Mouse (Mus musculus) heart, adult 11 months (tissue): Measurements from ENCODE around the gene Tut1.

Experiments
- DNase-seq: peaks from one replicate; pipeline ENCODE4 v3.0.0; 2022

Tut1 gene

DNA sequence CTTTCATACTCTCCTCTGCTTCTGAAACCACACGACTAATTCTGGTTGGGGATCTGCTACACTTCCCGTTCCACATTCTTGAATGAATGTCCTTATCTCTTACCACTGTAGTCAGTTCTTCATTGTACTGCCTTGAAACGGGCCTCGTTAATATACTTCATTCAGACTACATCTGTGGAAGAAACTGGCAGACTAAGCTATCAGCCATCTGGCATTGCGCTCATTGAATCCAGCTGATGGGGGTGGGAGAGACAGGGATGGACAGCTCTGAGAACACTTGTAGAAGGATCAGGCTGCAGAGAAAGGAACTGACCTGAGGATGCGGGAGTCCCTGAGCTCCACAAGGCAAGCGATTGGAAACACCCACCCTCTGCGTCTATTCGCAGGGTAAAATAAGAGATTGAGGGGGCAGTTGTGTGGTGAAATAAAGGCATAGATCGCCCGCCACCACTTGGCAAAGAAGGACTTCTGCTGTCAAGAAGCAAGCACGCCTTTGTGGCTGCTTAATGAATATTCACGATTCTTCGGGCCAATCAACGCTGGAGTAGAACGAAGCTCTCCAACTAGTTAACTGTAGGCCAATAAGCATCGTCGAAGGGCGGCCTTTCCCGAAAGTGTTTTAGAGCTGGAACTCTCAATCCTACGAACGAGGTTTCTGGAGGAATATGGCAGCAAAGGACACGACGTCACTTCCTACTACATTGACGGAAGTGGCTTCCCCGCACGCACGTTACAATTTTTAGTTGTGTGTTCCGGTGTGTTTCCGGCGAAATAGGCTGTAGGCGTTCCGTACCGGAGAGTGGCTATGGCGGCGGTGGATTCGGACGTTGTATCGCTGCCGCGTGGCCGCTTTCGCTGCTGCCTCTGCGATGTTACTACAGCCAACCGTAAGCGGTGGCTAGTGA is at the start of gene Tut1:
Gene Tut1, plus strand, starts transcription at position 713 of the 905 bp plus-strand sequence.
- peak; percentile 99 for DNase-seq

DNA sequence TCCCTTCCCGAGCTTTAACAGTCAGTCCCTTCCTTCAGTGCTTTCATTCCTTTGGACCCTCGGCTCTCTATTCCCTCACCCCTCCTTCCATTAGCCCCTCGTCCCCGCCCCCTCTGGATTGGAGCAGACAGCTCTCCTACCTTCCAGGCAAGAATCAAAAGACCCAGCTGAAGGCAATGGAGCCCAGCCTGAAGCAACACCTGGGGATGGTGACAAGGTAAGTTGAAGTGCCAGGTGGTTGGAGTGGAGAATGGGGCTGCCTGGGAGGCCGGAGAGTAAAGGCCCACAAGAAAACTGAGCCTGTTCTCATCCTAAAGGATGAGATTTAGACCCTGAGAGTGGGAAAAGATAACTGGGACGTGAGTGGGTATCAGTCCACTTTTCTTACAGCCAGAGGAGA is 45.1 kb upstream of the Tut1 start:
- DNase-seq: peak; percentile 86

DNA sequence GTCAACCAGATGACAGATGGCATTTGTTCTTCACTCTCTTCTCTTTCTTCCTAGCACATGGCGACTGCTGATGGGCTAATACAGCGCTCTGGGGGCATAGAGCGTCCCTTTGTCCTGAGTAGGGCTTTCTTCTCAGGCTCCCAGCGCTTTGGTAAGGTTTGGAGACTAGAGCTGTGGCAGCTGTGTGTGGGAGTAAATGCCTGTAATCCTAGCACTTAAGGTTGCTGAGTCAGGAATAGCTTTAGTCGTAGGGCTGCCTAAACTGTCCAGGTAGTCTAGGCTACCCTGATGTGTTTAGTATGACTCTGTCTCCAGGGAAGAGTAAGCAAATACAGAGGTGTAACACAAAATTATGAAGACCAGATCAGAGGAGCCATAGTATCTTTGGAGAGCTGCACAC is 41.8 kb upstream of the Tut1 start:
- DNase-seq: no peak

DNA sequence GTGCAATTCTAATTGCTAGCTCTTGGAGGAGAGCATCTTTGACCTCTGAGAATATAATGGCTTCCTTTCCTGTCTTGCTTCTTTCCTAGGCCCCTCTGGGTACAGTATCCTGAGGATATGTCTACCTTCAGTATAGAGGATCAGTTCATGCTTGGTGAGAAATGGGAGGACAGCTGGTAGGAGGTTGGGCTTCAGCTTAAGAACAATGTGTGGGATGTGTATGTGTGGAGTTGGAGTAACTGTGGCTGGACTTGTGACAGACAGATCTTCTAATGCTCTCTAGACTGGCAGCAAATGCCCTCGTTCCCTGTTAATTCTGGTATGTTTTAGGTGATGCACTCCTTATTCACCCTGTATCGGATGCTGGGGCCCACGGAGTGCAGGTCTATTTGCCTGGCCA is 39.4 kb upstream of the Tut1 start:
- DNase-seq: peak; percentile 77

DNA sequence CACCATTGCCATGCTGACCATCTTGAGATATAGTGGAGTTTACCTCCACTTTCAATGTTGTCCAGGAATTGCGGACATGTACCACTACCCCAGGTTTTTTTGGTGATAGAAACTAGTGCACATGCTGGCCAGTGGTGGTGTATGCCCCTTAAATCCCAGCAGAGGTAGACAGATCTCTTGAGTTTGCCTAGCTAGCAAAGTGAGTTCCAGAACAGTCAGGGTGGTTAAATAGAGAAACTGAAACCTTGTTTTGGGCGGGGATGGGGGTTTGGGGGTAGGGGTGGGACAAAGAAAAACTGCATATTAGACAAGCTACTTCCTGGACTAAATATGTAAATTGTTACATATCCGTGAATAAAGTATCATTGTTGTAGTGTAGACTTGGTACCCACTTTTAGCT is 34.6 kb upstream of the Tut1 start:
- no peak for DNase-seq

DNA sequence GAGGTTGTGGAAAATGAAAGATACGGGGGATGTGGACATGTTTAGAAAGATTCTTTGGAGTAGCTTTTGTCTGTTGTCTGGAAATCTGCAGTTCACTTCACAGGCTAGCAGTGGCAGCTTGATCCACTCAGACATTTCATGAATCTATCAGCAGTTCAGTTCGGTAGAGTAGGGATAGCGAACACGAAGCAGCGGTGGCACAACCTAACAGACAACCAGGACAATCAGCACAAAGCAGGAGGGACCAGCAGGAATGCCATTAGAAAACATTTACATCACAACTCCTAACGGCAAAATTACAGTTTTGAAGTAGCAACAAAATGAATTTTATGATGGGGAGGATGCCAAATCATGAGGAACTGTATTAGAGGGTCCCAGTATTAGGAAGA is 34.0 kb upstream of the Tut1 start:
- peak; percentile 88 for DNase-seq

DNA sequence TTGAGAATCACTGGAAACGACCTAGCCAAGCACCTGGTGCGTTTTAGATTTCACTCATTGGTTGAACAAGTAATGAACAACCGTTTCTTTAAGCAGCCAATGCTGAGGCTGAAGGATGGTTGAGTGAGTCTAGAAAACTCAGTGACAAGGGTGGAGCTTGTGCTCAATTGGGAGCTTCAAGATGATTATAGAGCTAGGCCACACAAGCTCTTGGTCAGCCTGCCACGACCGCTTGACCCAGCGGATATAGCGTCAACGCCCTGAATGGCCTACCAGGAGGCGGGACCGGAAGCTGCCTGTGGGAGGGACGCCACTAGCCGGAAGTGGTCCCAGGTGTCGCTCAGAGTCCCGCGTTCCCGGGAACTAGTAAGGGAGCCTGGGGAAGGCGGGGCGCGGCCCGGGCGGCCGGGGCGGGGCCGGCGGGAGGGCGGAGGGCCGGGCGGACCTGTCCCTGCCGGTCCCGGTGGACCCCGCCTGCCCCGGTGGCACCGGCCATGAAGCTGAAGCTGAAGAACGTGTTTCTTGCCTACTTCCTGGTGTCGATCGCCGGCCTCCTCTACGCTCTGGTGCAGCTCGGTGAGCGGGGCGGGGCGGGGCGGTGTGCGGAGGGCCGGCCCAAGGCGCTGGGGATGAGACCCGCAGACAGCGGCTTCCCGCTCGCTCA is 33.4 kb upstream of the Tut1 start, which contains the start of gene B3gat3:
Gene B3gat3, plus strand, starts transcription at position 302 of the 664 bp plus-strand sequence.
- peak; percentile 100 for DNase-seq

DNA sequence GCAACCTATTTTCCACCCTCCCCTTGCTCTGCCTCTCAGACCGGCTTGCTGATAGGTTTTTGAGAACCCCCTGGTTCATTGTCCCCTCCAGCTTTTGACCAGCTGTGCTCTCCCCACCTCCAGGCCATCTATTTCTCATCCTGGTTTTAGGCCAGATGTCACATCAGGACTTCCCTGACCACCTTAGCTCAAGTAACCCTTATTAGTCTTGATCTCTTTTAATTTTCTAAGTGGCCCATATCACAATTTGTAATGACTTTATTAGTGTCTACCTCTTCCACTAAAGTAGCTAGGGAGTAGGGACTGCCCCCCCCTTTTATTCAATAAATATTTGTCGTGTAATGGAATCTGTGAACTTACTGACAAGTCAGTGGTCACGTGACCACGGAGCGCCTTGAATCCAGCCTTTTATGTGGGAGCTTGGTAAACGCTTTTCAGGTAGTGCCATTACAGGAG is 32.8 kb upstream of the Tut1 start:
- DNase-seq: no peak

DNA sequence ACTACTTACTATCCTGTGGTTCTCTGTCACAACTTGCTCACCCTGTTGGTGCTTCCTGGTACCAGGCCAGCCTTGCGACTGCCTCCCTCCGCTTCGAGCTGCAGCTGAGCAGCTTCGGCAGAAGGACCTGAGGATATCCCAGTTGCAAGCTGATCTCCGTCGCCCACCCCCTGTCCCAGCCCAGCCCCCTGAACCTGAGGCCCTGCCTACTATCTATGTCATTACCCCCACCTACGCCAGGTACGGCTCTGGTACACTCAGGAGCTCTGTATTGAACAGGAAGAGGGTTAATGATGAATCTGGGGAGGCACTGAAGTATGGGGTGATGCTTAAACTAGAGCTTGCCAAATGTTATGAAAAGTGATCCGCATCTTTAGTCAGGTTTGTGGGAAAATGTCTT is 31.9 kb upstream of the Tut1 start:
- DNase-seq: peak; percentile 92

DNA sequence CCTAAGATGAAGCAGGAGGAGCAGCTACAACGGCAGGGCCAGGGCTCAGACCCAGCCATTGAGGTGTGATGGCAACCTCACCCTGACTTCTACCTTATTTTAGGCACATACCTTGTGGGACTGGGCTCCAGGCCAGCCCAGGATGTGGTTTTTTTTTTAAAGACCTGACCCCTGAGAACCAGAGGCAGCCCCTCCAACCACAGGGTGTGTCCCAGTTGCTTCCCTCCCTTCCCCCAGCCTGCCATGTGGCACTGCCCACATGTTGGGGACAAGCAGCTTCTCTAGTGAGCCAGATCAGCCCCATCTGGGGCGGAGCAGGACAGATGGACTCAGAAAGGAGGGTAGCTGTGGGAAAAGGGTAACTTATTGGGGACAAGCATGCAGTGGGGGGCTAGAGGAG is 26.9 kb upstream of the Tut1 start:
- peak; percentile 90 for DNase-seq

DNA sequence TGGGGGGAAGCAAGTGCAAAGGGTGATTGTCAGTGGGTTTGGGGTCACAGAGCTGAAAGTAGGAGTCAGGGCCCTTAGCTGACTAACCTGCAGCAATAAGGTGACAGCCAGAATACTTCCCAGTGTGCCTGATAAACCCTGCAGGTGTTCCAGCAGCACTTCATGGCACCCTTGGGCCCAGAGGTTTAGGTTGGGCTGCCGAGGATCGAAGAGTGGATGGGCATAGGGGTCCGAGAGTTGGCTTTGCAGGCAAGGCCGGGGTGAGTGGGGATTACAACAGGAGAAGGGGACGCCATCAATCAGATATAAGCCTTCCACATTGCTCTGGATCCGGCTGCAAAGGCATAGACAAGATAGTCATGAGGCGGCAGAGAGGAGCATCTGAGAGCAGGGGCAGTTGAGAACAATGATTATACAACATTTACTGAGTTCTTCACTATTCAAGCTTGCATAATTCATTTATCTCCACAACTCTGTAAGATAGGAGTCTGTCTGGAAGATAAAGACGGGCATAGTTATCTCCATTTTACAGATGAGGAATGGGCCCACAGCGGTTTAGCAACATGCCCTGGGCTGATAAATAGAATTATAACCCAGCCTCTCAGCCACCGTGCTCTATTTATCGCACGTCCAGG is 25.6 kb upstream of the Tut1 start:
- DNase-seq: peak; percentile 91

DNA sequence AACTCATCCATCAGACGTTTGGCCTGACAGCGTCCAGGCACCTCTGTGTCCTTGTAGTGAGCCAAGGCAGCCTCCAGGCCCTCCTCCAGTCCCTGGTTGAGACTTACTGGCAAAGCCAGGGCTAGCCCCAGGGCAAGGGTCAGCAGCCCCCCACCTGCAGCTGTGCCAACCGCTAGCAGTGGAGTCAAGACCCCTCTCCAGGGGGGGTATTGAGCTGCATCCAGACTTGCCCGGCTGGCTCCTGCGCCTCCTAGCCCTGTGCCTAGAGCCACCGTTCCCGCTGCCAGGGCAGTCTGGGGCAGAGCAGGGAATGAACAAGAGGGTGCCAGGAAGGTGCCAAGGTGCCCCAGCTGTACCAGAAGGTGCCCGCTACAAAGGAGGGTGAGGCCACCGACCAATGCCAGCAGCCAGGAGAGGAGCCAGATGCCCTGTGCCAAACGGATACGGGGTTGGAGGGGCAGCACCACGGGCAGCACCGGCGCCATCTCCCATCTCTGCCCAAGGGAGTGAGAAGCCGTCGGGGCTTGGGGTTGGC is 24.9 kb upstream of the Tut1 start:
- DNase-seq: no peak

DNA sequence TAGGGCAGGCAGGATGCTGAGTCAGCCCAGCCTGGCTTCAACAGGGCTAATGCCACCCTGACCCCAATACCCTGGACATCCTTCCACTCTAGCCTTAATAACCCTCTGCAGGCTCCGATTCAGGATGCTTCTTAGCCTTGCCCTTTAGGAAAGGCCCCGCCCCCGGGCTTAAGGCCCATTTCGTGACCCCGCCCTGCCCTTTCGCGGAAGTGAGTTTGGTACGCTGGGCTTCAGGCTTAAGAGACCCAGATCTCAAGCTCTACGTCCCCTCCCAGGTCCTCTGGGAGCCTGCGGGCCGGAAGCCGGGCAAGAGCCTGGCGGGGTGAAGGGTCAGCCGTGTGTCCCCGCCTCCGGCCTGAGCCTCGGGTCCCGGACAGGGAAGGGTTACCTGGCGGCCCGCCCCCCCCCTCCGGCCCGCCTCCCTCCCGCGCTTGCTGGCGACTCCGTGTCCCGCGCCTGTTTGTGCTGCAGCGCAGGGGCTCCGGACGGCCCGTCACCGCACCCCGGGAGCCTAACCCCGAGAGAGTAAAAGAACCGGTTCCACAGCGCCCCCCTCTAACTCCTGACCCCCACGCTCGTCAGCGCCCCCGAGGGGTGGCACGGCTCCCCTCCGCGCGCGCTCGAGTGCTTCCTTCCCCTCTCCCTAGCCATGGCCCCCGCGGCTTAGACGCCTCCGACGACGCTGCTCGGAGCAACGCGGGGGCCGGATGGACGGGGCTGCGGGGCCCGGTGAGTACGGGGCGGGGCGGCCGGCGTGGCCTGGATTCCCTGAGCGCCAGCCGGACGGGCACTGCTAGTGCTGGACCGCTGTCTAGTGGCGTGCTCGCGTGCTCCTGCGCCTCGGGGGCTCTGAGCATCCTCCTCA is 24.2 kb upstream of the Tut1 start, which contains the start of the genes Rom1 and Eml3:
Gene Rom1, minus strand, starts transcription at position 133 of the 865 bp plus-strand sequence.
Gene Eml3, plus strand, starts transcription at position 329 of the 865 bp plus-strand sequence.
- DNase-seq: peak; percentile 99

DNA sequence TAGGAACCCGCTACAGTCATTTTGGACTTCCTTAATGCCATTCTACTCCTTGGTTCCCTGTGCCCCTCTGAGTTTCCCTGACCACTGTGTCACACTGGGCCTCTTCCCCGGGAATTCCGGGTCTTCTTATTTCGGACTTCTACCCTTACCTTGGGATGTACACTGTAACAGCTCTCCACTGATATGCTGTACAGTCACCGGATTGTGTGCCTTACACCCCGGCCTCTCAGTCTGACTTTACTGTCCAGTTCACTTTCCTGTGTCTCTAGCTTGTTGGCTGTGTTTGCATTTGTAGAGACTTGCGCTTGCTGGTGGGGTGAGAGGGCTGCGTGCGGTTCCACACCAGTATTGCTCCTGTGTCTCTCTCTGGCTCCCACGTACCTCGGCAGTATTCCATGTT is 23.5 kb upstream of the Tut1 start:
- DNase-seq: no peak

DNA sequence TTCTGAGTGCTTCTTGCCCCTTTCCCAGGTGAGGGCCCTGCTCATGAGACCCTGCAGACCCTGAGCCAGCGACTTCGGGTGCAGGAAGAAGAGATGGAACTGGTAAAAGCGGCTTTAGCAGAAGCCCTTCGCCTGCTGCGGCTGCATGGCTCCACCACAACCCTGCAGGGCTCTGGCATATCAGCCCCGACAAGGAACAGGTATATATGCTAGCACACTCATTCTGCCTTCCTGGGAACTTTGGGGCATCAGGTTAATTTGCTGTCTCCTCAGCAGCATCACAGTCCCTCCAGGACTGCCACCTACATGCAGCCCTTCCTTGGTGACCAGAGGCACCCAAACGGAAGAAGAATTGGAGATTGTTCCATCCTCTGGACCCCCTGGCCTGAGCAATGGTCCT is 22.9 kb upstream of the Tut1 start:
- DNase-seq: peak; percentile 90

DNA sequence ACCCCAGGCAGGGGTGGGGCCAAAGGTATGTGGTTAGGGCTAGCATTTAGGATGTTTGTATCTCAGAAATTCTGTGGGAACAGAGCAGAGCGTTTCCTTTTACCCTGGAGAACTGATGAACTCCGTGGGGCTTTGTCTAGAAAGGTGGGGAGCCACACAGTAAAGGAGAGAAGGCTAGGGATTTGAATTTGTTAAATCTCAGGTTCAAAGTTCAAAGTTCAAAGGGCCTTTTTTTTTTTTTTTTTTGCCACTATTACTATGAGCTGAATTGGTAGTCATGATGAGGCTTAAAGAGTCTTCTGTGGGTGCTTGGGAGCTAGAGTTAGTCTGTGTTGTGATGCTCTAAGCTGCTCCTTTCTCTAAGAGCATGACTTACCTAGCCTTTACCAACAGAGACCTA is 16.9 kb upstream of the Tut1 start:
- DNase-seq: no peak

DNA sequence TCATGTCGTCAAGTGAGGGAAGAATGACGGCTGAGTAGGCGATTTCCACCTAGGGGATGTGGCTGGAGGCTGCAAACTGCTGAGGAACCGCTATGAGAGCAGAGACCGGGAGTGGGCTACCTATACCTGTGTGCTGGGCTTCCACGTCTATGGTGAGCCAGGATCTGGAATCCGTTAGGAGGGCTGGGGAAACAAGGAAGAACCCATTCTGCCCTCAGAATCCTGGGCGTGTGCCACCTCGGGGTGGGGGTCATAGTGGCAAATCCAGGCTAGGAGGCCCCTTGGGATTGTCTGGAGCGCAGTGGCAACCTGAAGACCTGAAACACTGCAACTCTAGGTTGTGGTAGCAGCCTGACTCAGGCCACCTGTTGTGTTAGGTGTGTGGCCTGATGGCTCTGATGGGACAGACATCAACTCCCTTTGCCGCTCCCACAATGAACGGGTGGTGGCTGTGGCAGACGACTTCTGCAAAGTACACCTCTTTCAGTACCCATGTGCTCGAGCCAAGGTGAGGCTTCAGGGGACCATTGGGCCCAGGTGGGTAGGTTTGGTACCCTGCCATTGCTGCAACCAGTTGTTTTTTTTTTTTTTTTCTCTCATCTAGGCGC is 13.0 kb upstream of the Tut1 start:
- peak; percentile 95 for DNase-seq

DNA sequence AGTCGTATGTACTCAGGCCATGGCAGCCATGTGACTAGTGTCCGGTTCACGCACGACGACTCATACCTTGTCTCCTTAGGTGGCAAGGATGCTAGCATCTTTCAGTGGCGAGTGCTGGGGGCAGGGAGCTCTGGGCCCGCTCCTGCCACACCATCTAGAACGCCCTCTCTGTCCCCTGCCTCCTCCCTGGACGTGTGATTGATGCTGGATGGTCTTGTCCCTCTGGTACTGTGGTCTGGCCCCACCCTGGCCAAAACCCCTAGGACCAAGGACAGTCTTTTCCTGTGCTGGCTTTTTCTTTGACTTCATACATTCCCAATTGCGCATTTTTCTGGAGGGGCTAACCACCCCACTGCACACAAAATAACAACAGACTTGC is 12.5 kb upstream of the Tut1 start:
- peak; percentile 95 for DNase-seq

DNA sequence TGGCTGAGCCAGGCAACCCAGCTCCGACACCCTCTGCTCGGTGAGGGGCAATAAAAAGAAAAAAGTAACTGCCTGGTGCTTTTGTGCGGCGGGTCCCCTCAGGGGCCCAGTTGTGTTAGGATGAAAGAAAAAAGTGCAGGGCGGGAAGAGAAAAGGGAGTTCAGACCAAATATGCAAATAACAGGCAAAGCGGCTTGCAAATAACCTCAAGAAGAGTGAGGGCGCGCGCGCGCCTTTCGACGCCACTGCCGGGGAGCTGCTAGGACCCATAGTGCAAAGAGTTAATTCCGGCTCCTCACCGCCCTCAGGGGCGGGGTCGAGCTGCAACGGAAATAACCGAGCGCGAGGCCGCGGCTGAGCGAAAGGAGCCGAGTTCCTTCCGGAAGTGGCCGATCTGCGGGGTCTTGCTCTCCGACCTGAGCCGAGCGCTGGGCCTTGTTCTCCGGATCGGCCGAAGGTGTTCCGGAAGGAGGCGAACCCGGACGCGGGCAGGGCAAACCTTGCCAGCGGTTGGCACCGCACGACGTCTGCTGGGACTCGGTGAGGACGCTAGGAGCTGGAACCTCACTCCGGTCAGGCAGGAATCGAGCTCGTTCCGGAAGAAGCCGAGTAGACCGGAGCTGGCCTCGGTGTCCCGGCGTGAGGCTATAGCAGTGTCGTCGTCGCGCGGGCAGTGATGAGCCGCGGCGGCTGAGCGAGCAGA is 12.0 kb upstream of the Tut1 start, which contains the start of gene Mta2:
Gene Mta2, plus strand, starts transcription at position 361 of the 703 bp plus-strand sequence.
- DNase-seq: peak; percentile 99

DNA sequence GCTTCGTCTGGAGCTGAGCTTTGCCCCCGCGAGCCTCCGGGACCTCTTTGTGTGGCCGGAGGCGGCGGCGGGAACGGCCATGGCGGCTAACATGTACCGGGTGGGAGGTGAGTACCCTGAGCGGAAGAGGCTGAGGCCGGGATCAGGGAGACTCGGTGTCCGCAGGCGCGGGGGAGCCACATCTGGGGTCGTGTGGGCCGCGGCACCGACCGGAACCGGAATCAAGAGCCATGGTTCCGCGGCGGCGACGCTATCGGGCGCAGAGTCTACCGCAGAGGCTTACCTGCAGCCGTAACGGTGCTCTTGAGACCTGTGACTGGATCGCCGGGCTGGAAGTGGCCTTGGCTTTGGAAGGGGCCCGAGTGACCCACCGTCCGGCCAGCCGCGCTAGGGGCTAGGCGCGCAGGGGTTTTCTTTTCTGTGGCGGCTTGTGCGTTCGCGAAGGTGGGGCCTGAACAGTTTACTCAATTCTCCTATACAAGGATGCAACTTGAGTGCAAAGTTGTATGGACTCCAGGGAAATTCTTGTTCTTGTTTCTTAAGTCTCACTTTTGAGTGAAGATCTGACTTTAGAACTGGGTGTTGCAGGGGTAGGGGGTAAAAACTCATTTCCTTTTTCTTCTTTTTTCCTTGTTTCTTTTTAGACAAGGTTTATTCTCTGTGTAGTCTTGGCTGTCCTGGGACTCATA is 11.2 kb upstream of the Tut1 start:
- no peak for DNase-seq
